Mouse (Mus musculus) G1E (cell line): ENCODE data around the gene Ccl2.

Source experiments
- CTCF ChIP-seq: IDR thresholded peaks from 2 replicates; pipeline ENCODE4 v1.5.1; 2012; ENCODE audit warnings: low read depth, low read length, inconsistent platforms, mixed read lengths
- GATA1 ChIP-seq: IDR thresholded peaks from 2 replicates; pipeline ENCODE4 v1.6.1; 2012; ENCODE audit warnings: borderline replicate concordance, low read length, inconsistent platforms, mixed read lengths
- POLR2AphosphoS5 ChIP-seq: IDR thresholded peaks from 2 replicates; pipeline ENCODE4 v1.6.1; 2012; ENCODE audit warnings: low read depth, low read length, inconsistent platforms; ENCODE audit not compliant: insufficient replicate concordance

- TF ChIP-seq CTCF (no peak), GATA1 (no peak), POLR2AphosphoS5 (no peak)
Measured at GRCm38 (mm10) chr11:82021406-82021805, 14.0 kb upstream of the Ccl2 start.
